Mouse (Mus musculus) heart, embryonic 14.5 days (tissue): ENCODE measurements around the gene 1500009C09Rik. TPM values are rescaled to one million over a fixed set of nuclear protein-coding genes. Genes with fewer than 3 reads are reported as not detected.

Source experiments
- ATAC-seq: fragments of 200-750 bp; cut with Nextera tagmentation; 2 replicates; pipeline ENCODE4 v1.8.0; 2017; ENCODE audit warnings: low read depth, moderate TSS enrichment; ENCODE audit not compliant: insufficient number of reproducible peaks, insufficient read depth, low FRiP score
- H3K27ac ChIP-seq, 2 experiments: fragments of 200-500 bp in 1 of 2; fragments of 300-500 bp in 1 of 2; sonication (generic) in 1 of 2; replicated peaks in 1 of 2; 2 replicates each; pipeline ENCODE4 v1.5.1; 2012 to 2014; ENCODE audit warnings: low read depth in 2 of 2, low read length in 2 of 2, control low read depth in 1 of 2, mild to moderate bottlenecking in 1 of 2, mixed read lengths in 1 of 2; ENCODE audit not compliant: control insufficient read depth in 1 of 2, insufficient read depth in 1 of 2
- H3K27me3 ChIP-seq: fragments of 300-500 bp; sonication (generic); 2 replicates; pipeline ENCODE4 v1.6.1; 2014; ENCODE audit warnings: mild to moderate bottlenecking, low read length, control low read depth; ENCODE audit not compliant: control insufficient read depth, insufficient read depth
- H3K36me3 ChIP-seq: fragments of 300-500 bp; sonication (generic); 2 replicates; pipeline ENCODE4 v1.6.1; 2014; ENCODE audit warnings: mild to moderate bottlenecking, control low read depth, low read length, mixed read lengths; ENCODE audit not compliant: control insufficient read depth, insufficient read depth
- H3K4me1 ChIP-seq, 2 experiments: fragments of 200-500 bp in 1 of 2; fragments of 300-500 bp in 1 of 2; sonication (generic) in 1 of 2; 2 replicates each; pipeline ENCODE4 v1.6.1; 2012 to 2014; ENCODE audit warnings: low read length in 2 of 2, control low read depth in 1 of 2, mixed read lengths in 1 of 2; ENCODE audit not compliant: control insufficient read depth in 2 of 2, insufficient read depth in 2 of 2
- H3K4me2 ChIP-seq: fragments of 300-500 bp; sonication (generic); 2 replicates; pipeline ENCODE4 v1.6.1; 2014; ENCODE audit warnings: mild to moderate bottlenecking, low read length
- H3K4me3 ChIP-seq, 2 experiments: fragments of 200-500 bp in 1 of 2; fragments of 300-500 bp in 1 of 2; sonication (generic) in 1 of 2; 2 replicates each; pipeline ENCODE4 v1.5.1; 2012 to 2014; ENCODE audit warnings: low read length in 2 of 2, mild to moderate bottlenecking in 2 of 2, control low read depth in 1 of 2, low read depth in 1 of 2, moderate library complexity in 1 of 2; ENCODE audit not compliant: control insufficient read depth in 1 of 2, insufficient read depth in 1 of 2
- H3K9ac ChIP-seq: fragments of 300-500 bp; sonication (generic); 2 replicates; pipeline ENCODE4 v1.6.1; 2014; ENCODE audit warnings: mild to moderate bottlenecking, low read length
- H3K9me3 ChIP-seq: fragments of 300-500 bp; sonication (generic); 2 replicates; pipeline ENCODE4 v1.6.1; 2016; ENCODE audit warnings: low read length, control low read depth; ENCODE audit not compliant: control insufficient read depth
- WGBS: fragments of 180-500 bp; shearing (Covaris S2); extraction: QIAGEN DNeasy Blood & Tissue Kit; methylation state at CpG from one replicate; pipeline ENCODE4 v1.1.7; 2014; 5-methylcytosine and 5-hydroxymethylcytosine counted together
- polyA plus RNA-seq: library from polyadenylated mRNA; unstranded; fragments of >200 nt; fragmentation: Nextera tagmentation; extraction: Ambion mirVana; gene quantifications from 2 replicates; pipeline ENCODE4 v1.2.1, GENCODE M21; 2014

The 1500009C09Rik gene
- polyA plus RNA-seq, 1 experiment from 2014 or later, result not detected

DNA sequence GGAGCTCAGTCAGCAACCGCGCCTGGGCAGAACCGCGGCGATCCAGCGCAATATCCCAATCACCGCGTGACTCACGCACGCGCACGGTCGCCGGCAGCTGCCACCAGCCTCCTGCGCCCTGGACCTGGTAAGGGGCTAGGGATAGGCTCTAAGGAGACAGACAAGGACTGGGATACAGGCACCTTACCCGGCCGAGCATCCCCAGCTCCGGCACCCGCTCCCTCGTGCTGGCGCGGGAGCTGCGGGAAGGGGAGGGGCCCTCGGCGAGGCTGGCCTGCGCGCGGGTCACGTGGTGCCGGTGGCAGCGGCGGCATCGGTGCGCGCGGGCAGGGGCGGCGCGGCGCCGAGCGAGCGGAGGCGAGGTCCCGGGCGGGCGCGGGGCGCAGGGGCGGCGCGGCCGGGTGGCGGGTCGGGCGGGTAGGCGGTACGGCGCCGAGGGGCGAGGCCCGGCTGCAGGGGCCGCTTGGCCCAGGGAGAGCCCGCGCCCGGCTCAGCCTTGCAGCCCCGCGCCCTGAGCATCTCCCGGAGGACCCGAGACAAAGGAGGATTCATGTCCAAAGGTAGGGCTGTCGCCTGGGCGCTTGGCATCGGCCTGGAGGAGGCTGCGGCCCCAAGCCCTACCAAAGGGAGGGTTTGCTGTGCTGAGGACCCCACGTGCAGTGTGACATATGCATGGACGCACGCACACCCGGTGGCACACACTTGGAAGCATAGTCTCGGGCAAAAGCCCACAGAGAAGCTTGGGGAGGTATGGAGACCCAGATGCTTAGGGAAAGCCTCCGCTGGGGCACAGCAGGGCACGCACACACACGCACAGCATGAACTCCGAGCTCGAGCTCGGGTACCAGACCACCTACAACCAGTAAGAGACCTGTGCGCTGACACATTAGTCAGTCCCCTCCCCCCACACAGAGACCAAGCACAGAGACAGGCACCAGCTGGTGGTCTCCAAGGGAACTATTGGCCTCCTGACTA lies 23.0 kb downstream of the 1500009C09Rik start:
- H3K4me3 ChIP-seq, result peak overlapping the region; percentile 50 to 51
- peak overlapping the region; percentile 70 for H3K9ac ChIP-seq
- no peaks in the 10 kb centered on the region for H3K36me3 ChIP-seq
- ATAC-seq, result no peak
- peak overlapping the region; percentile 98 for H3K4me2 ChIP-seq
- under 1% methylated on average over 73 of the region's 86 CpGs for WGBS
- no peak overlapping the region for H3K27ac ChIP-seq
- peaks cover 14 to 16% of the 10 kb centered on the region in 2 experiments for H3K4me1 ChIP-seq
- peaks cover 55% of the 10 kb centered on the region for H3K27me3 ChIP-seq
- no peaks in the 10 kb centered on the region for H3K9me3 ChIP-seq

DNA sequence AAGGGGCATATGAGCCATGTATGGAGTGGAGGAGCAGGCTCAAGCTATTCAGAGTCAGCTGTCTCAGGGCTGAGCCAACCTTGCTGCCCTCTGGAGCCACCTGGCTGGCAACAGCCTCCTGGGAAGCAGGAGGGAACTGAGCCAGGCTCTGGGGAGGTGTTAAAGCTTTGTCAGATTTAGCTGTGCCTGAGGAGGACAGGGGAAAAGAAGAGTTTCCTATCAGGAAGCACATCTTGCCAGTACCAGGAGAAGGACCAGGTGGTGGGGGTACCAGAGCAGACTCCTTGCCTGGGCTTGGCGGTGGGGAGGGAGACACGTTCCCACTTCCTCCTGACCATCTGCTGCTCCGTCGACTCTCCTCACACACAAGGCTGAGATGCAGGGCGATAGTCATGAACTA lies 25.4 kb downstream of the 1500009C09Rik start:
- Histone ChIP-seq H3K4me1 (peaks cover 14 to 18% of the 10 kb centered on the region in 2 experiments), H3K9me3 (no peaks in the 10 kb centered on the region), H3K4me2 (no peak overlapping the region), H3K36me3 (no peaks in the 10 kb centered on the region), H3K4me3 (no peak overlapping the region), H3K27ac (no peak overlapping the region), H3K27me3 (peaks cover 42% of the 10 kb centered on the region), H3K9ac (no peak overlapping the region)
- WGBS, result 67% methylated on average over 5 of the region's 5 CpGs
- no peak for ATAC-seq

DNA sequence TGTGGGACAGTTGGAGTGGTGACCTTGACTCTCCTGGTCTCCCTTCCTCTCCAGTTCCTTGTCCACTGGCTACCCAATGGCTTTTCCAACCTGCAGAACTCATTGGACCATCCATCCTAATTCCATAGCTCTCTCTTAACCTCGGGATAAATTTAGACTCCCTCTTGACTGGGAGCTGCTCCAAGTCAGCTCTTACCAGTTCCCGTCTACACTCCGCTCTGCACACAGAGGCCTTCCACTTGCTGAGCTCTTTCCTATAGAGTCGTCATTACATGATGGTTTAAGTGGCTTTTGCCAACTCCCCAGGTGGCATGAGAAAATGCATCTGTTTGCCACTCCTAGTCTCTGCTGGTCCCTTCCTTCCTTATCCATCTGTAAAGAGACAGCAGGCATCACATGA lies 28.4 kb downstream of the 1500009C09Rik start:
- H3K27ac ChIP-seq, result peak overlapping the region; percentile 74 to 80
- no peaks in the 10 kb centered on the region for H3K36me3 ChIP-seq
- peak; percentile 69; the same call in 1 of the 2 replicates for ATAC-seq
- WGBS, result 27% methylated on average over 4 of the region's 4 CpGs
- H3K4me2 ChIP-seq, result 0 out of 2 replicates have a peak overlapping the region, but pooled peaks have one; percentile 11
- H3K9ac ChIP-seq, result no peak overlapping the region
- peaks cover 10 to 11% of the 10 kb centered on the region in 2 experiments for H3K4me1 ChIP-seq
- H3K27me3 ChIP-seq, result peaks cover 14% of the 10 kb centered on the region
- no peaks in the 10 kb centered on the region for H3K9me3 ChIP-seq
- no peak overlapping the region for H3K4me3 ChIP-seq

DNA sequence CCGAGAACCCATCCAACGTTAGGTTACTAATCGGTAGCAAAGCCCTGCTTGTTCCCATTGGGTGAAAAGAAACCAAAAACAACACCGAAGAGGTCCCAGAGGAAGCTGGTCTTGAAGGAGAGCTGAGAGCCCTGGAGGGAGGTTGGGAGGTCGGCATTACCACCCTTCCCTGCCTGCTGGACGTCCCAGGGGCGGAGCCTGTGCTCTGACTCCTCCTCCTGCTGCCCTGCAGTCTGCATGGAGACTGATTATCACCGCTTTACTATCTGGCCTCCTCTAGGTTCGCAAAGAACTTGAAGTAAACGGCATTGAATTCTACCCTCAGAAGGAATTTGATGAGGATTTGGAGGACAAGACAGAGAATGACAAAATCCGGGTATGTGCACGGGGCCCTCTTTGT lies 34.0 kb downstream of the 1500009C09Rik start:
- H3K27me3 ChIP-seq, result no peaks in the 10 kb centered on the region
- no peak for ATAC-seq
- H3K4me3 ChIP-seq, result no peak overlapping the region
- H3K9me3 ChIP-seq, result no peaks in the 10 kb centered on the region
- no peak overlapping the region for H3K9ac ChIP-seq
- no peak overlapping the region for H3K27ac ChIP-seq
- H3K4me1 ChIP-seq, result no peaks in the 10 kb centered on the region
- no peak overlapping the region for H3K4me2 ChIP-seq
- WGBS, result 49% methylated on average over 12 of the region's 12 CpGs
- no peaks in the 10 kb centered on the region for H3K36me3 ChIP-seq

DNA sequence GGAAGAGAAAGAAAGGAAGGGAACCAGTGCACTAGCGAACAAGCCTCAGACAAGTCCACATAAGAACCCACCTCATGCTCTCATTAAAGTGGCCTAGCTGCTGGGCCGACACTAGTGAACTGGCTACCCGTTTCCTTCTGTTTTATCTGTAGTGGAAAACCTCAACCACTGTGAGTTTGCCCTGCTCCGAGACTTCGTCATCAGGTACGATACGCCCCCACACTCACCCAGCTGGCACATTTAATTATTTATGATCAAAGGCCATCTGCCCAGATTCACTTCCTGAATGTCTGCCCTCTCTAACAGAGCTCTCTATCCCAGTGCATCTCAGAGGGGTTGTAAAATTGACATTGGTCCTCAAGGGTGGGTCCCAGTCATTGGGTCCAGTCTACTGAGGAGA lies 38.1 kb downstream of the 1500009C09Rik start:
- ATAC-seq, result no peak
- no peak overlapping the region for H3K4me2 ChIP-seq
- H3K36me3 ChIP-seq, result no peaks in the 10 kb centered on the region
- H3K27ac ChIP-seq, result no peak overlapping the region
- 84% methylated on average over 7 of the region's 7 CpGs for WGBS
- H3K9ac ChIP-seq, result no peak overlapping the region
- peaks cover 7 to 12% of the 10 kb centered on the region in 2 experiments for H3K4me1 ChIP-seq
- H3K9me3 ChIP-seq, result no peaks in the 10 kb centered on the region
- no peak overlapping the region for H3K4me3 ChIP-seq
- H3K27me3 ChIP-seq, result no peaks in the 10 kb centered on the region

DNA sequence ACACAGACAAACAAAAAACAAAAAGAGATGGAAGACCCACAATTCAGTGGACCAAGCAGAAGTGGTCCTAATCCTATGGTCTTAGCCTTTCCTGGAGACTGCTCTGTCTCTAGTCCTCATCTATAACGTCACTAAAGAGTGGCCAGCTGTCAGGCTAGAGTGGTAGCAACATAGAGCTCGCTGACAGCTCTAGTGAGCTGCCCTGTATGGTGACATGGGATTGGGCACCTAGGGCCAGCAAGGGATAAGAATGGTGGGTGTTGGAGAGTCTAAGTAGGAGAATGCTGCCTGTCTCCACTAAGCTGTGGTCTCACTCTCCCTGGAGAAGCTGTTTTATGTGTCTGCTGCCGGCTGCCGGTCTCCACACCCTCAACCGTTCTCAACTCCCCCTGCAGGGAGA lies 40.7 kb downstream of the 1500009C09Rik start:
- Histone ChIP-seq H3K4me1 (peaks cover 7 to 12% of the 10 kb centered on the region in 2 experiments), H3K27ac (no peak overlapping the region), H3K4me2 (peak overlapping the region; percentile 56), H3K9ac (peak overlapping the region; percentile 9; the same call in 1 of the 2 replicates), H3K27me3 (no peaks in the 10 kb centered on the region), H3K9me3 (no peaks in the 10 kb centered on the region), H3K36me3 (no peaks in the 10 kb centered on the region), H3K4me3 (no peak overlapping the region)
- no peak for ATAC-seq
- 5% methylated on average over 5 of the region's 5 CpGs for WGBS

DNA sequence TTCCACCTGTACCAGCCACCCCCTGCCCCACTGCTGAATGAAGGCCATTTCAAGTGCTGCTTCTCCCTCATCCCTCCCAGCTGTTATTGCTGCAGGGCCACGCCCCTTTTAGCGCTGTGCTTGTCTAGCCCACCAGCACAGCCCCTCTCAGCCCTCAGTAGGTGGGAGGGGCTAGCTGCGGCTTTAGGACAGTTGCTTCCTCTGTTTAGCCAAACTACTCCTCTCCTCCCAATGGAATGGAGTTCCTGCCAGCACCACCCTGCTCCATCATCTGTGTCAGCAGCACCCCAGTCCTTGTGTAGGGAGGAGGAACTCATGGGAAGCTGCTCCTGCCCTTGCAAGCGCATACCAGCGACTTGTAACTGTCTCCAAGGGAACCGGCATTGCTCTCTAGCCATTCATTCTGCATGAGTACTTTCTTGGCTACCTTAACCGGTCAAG lies 41.1 kb downstream of the 1500009C09Rik start:
- no peak for ATAC-seq
- Histone ChIP-seq H3K36me3 (no peaks in the 10 kb centered on the region), H3K9me3 (no peaks in the 10 kb centered on the region), H3K4me2 (peak overlapping the region; percentile 56), H3K4me3 (peak overlapping the region in 1 of 2 experiments; percentile 19; a peak in 1 of 4 replicates), H3K9ac (peak overlapping the region; percentile 9; the same call in 1 of the 2 replicates), H3K27ac (no peak overlapping the region), H3K27me3 (no peaks in the 10 kb centered on the region), H3K4me1 (peaks cover 7 to 12% of the 10 kb centered on the region in 2 experiments)
- 10% methylated on average over 7 of the region's 7 CpGs for WGBS
